Mouse (Mus musculus) B cell, adult 67 days (primary cell): ENCODE data around the gene Sult1c1. TPM values are rescaled to one million over a fixed set of nuclear protein-coding genes. Genes with fewer than 3 reads are reported as not detected.

Experiments
- total RNA-seq, 2 experiments: library from RNA; stranded (reverse); gene quantifications; 4 replicates each; pipeline ENCODE4 v1.2.4; 2023

Sult1c1 gene
- total RNA-seq: not detected

GRCm38 (mm10) chr17:53990574-53990973, at the start of gene Sult1c1:
TSS of gene Sult1c1 (minus strand) at chr17:53990674.

Other genes starting within 250 kb of the Sult1c1 start
- not detected for gene Sult1c2, start 144.3 kb downstream of the Sult1c1 start, total RNA-seq